Mouse (Mus musculus): ENCODE data around the gene Derl3.

DNA sequence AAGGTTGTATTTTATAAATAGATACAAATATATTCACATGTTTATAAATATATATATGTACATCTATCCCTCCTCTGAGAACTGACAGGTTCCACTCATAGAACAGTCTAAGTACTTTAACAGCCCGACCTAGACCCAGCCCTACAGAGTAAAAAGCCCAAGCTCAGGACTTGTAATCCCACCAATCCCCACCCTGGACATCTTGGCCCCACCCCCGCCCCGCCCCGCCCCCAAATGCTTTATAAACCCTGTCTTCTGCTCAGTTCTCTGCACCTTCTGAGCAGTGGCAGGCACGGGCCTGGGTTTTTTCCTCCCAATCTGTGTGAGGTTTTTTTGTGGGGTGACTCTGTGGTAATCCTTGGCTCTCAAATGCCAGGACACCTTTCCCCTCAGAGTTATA lies 39.1 kb upstream of the Derl3 start:
- TF ChIP-seq CTCF (IDR thresholded peaks at IDR 0.05; ENCODE audit: low read depth, low read length), result no peak
- no peak for TF ChIP-seq POLR2A (IDR thresholded peaks at IDR 0.05; ENCODE audit: extremely low read depth, insufficient read depth, low read length)

Data from liver, adult 2 months (tissue).